Mouse (Mus musculus): ENCODE measurements at regions not wholly inside any gene's neighbourhood (a gene's known extent, or its start where the extent isn't known, plus 50 kb on each side); places are given as distances from the start of the nearest gene placed in this dataset.

DNA sequence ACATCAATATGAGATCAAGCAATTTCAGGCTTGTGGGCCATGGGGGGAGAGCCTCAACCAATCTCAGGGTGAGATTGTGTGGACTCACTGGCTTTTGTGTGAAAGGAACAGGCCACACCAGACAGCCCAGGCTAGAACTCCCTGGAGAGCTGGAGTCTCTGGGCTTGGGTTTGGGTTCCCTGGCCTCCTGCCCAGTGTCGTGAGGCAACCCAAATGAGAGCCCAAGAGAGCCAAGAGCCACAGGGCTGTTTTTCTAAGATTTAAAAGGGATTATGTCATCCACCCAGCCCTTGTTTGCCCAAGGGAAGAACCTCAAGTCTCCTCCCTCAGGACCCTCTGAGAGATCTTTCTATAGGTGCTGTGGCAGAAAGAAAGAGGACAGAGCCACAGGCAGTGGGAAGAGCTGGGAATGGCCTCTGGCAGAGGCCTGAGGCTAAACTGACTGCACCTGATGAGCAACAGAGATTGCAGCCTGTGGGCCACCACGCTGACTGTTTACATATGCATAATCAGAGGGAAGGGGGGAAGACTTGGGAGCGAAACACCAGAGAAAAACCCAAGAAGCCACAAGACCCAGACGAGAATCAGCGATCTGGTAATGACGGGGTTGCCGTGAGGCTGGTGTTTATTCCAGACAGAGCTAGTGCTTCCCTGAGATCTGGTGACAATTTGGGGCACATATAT lies 92.1 kb downstream of the Bcl2l11 start:
- DNase-seq (ENCODE audit: low spot score) = no peak

DNA sequence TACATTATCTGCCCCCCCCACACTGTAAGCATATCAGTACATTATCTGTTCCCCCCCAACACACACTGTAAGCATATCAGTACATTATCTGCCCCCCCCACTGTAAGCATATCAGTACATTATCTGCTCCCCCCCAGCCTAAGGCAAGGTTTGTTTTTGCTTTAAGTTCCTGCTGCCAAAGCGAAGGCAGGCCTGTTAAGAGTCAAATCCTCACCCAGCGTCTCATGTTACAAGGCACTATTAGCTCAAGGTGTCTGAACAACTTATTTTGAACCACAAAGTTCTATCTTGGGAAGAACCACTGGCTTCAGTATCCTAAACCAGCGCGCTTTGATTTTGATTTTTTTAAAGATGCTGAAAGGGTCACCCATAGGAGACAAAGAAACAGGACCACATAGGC lies 93.1 kb downstream of the Bcl2l11 start:
- no peak for DNase-seq (ENCODE audit: low spot score)

DNA sequence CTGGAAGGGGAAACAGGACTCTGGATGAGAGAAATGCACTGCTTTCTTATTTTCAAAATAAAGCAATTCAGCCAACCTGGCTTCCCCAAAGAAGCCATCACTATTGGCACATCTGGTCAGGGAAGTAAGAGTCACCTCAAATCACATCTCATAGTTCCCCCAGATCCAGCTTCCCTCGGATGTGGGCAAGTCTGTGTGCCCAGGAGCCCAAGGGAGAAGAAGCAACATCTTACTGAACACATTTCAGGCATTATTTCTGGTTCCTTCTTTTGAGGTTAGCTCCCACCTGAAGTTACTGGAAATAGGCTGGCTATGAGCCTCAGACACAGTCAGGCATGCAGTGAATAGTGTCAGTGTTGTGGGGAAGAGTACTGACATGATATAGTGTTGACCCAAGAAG lies 95.2 kb downstream of the Bcl2l11 start:
- no peak for DNase-seq (ENCODE audit: low spot score)

DNA sequence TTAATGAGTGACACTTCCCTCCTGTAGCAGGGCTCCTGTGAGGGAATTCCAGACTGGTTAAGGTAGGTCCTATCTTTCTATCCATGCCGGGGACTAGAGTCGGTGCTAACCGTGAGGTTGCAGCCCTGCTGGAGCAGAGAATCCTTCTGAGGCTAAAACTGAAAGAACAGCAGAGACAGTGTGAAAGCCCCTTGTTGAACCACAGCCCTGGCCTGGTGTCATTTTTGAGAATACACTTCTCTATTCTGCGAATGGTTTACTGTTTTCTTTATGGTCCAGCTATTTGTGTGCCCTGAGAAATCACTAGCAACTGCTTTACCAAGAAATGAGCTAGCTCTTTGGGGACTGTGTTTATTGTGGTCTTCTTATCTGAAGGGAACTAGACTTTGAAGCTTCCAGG lies 95.8 kb downstream of the Bcl2l11 start:
- DNase-seq (ENCODE audit: low spot score) = no peak

DNA sequence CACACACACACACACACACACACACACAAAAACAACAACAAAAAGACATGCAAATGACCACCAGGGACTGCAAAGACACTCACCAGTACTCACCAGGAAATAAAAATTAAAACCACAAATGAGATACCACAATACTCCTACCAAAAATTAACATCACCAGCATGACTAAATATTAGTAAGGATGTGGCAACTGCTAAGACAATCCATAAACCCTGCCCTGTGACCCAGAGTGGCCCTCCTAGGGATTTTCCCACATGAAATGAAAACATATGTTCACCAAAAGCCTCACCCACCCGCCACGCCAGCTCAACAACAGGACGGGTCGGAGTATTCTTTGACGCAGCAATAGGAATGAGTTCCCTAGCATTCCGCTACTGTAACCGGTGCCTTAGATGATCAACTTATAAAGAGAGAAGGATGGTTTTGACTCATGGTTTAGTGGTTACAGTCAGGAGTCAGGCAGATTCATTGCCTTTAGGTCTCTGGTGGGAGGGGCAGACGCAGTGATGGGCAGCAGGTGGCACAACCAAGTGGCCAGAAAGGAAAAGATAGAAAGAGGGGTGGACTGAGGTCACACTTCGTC lies 100.7 kb downstream of the Bcl2l11 start:
- DNase-seq (ENCODE audit: low spot score) = no peak

DNA sequence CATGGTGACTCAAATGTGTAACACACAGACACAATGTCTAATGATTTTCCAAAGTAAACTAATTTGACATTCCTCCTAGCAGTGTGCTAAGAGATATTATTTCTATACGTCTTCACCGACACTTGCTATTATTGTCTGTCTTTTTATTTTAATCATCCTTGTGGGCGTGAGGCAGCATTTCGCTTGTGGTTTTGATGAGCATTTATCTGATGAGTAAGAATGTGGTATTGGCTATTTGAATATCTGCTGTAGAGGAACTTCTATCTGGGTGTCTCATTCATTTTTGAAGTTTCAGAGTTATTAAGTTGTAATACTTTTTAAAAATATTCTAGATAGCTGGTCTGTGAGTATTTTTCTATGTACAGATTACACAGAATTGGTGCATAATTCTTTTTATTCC lies 103.9 kb downstream of the Bcl2l11 start:
- no peak for DNase-seq (ENCODE audit: low spot score)

DNA sequence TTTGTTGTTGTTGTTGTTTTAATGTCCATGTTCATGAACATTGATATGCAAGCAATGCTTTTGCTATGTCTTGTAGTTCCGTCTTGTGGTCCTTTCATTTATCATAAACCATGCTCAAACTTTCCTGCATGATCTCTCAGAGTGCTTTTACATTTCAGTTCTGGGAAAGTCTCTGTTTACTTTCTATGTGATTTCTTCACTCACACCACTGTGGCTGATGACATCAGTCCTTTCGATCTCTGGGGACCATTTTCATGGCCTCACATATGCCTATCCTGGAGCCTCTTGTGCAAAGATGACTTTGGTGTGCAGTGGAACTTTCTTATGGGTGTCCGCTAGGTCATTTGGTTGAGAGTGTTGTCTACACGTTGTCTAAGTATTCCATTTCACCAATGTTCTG lies 105.1 kb downstream of the Bcl2l11 start:
- DNase-seq (ENCODE audit: low spot score) = no peak

DNA sequence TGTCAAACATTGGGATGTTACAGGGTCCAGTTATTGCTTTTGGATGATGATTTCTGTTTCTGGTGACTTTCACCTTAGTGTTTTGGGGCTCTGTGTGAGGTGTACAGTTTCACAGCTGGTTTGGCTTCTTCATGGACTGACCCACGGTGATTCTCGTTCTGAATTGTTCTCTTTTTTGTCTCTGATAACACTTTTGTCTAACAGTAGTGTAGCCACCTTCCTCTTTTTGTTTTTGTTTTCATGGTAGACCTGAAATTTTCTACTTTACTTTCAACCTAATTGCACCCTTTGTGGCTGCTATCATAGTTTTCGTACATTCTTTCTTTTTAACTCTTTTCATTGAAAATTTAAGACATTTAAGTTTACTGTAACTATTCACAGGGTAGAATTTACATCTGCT lies 105.5 kb downstream of the Bcl2l11 start:
- no peak for DNase-seq (ENCODE audit: low spot score)

DNA sequence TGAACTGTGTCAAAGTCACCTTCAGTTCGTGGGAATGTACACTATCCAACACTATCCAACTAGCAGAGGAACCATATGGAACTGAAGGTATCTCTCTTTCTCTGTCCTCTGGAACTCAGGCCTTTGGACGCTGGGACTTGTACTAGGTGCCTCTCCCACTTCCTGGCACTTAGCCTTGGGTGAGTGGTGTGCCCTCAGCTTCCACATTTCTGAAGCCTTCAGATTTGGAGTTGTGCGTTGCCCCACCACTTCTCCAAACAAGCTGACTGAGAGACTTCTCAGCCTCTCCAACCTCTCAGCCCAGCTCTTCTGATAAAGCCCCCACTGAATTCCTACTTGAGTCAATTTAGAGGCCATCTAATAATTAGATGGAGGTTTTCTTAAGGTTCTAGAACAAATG lies 106.2 kb downstream of the Bcl2l11 start:
- no peak for DNase-seq (ENCODE audit: low spot score)

DNA sequence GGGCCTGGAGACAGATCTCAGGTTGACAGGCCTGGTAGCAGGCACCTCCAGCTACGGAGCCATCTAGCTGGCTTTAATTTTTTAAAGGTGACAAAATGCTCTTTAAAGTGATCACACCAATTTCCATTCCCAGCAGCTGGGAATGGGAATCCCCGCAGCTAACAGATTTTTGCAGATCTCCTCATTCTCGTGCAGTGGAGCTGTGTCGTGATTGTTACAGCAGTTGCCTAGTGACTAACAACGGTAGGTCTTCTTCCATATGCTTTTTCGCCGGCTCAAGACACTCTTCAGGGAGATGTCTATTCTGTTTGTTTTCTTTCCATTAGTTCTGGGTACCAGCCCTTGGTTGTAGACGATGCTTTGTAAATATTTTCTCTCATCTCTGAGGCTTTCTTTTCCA lies 109.3 kb downstream of the Bcl2l11 start:
- no peak for DNase-seq (ENCODE audit: low spot score)

DNA sequence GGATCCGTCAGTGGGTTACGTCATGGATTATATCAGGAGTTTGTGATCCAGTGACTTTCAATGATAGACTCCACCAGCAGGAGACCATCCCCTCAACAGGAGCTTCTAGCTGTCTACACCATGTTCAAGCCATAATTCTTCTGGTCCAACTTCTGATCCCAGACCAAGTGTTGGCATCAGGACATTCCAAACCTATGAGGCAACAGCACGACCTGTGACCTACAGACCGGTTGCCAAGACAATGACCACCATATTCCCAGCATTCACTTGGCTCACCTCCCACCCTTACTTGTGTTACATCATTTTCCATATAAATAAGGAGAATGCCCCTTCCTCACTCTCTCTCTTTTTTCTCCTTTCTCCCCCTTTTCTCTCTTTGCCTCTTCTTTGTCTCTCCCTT lies 113.6 kb downstream of the Bcl2l11 start:
- DNase-seq (ENCODE audit: low spot score) = no peak

DNA sequence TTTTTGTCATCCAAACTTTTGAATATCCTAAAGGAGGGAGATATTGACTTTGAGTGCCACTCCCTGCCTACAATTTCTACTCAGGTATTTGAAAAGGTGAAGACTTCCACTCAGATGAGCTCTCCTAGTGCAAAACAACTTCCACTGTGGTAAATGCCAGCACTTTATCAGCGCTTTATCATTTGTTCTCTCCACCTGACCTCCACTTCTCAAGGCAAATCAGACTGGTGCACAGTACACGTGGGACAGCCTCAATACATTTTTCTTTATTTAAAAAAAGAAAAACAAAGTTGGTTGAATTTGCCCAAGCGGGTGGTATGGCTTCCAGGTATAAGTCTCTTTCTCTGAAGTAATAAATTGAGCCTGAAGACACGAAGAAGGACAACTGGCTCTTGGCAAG lies 114.2 kb downstream of the Bcl2l11 start:
- DNase-seq (ENCODE audit: low spot score) = no peak

DNA sequence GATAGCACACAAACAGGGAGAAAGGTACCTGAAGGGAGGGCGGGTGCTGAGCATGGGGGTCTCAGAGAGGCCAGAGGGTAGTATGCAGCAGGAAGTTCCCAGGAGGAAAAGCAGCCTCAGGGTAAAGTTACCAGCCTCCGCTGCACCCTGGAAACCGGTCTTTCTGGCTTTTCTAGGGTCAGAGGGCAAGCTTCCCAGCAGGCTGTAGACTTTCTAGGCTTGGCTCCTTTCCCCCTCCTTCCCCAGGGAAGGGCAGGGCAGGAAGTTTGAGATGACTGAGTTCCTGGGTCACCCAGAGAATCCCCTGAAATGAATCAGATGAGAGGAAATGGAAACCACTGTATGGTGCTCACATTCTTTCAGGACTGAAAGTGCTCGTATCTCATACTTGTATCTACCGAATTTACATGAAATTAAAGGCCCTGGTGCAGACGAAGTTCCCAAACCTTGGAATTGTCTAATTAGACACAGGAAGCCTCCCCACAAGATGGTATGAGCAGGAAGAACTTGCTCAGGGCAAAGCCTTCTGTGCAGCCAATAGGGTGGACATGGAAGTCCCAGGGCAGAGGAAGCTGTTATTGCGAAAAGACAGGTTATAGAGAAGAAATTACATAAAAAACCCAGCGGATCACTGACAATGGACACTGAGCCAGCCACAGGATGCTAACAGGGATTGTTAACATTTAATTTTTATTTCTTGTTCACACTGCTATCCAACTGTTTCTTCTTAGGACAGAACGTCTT lies 114.9 kb downstream of the Bcl2l11 start:
- DNase-seq (ENCODE audit: low spot score) = peak; percentile 28

DNA sequence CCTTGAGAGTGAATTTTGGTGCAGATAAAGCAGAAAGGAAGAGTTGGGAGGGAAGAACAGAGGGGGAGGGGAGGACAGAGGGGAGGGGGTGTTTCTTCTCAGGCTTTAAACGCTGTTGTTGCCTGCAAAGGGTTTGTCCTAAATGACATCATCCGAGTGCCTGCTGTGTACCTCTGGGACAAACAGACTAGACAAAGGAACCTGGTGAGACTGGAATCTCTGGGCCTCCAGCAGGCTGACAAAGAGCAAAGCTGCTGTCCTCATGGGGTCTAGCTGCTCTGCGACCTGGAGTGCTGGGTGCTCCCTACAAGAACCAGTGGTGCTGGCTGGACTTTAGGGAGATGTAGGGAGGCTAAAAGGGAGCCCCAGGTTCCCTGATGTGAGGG lies 115.4 kb downstream of the Bcl2l11 start:
- DNase-seq (ENCODE audit: low spot score) = no peak

DNA sequence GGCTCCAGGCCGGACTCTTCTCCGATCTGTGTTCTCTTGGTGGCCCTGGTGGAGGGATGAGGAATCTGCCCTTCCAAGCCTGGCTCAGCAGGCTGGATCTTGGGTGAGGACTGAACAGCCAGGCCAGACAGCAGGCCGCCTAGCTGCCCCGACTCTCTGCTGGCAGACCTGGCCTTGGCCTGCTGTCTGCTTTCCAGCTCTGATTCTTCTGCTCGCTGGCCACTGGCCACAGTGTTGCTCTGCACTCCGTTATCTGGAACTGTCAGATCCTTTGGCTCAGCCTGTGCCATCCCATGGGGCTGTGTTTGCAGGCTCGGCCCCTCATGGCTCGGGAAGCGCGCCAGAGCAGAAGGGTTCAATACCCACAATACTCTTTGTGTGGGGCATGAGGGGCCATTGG lies 119.7 kb downstream of the Bcl2l11 start:
- no peak for DNase-seq (ENCODE audit: low spot score)

DNA sequence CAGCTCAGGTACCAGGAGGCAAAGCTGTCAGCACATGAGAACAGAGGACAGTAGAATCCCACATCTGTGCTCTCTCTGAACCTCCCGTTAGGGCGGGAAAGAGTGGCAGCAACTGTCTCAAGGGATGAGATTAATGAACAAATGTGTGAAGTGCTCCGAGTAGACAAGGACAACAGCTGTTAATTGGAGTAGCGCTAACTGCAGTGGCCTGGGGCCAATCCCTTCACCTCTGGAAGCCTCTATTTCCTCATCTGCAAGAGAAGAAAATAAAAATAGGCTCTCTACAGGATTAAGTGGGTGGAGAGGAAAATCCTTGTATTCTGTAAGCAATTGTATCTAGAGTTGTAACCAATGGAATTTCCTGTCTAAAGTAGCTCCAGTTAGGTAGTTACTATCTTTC lies 122.1 kb downstream of the Bcl2l11 start:
- DNase-seq (ENCODE audit: low spot score) = no peak

DNA sequence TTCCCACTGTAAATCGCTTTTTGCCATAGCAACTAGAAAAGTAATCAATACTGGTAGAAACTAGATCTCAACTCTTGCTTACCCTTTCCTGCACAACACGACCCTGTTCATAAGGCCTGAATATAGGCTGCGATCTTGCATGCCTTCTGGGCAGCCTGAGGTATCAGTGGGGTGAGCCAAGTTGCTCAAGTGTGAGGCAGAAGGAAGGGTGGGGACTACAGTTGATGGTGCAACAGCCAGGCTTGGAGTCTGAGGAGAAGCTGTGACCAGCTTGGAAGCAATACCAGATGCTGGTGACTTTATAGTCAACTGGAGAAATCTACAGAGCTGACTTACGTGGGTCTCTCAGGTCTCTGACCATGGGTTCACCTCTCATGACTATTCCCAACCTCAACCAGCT lies 123.3 kb downstream of the Bcl2l11 start:
- DNase-seq (ENCODE audit: low spot score) = no peak

DNA sequence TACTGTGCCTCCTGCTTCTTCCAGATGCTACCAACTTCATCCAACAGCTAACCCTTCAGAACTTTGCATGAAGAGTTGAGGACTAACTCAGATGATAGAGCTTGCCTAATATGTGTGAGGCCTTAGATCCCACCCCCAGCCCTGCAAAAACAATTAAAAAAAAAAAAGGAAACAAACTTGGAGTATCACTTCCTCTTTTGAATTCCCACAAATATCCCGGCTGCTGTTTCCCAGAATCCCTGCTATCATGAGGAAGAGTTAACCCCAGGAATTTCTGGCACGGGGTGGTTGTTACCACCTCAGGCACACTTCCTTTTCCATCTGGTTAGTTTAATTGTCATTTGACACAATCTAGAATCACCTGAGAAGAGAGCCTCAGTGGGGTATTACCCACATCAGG lies 123.8 kb downstream of the Bcl2l11 start:
- DNase-seq (ENCODE audit: low spot score) = no peak

DNA sequence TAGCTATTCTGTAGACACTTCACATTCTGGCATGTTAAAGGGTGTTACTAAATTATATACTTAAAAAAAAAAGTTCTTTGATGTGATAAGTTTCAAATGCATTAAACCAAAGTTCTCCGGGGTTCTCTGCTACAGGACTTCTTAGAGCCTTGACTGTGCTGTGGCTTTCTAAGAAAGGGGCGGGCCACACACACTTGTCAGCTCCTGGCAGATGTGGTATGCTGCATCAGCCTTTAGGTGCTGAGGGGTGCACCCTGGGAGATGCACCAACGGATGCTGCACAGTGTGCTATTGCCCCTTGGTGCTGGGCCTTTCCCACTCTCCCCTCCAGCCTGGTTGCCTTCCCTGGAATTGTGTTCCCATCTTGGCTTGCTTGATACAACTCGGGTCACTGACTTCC lies 125.0 kb downstream of the Bcl2l11 start:
- no peak for DNase-seq (ENCODE audit: low spot score)

DNA sequence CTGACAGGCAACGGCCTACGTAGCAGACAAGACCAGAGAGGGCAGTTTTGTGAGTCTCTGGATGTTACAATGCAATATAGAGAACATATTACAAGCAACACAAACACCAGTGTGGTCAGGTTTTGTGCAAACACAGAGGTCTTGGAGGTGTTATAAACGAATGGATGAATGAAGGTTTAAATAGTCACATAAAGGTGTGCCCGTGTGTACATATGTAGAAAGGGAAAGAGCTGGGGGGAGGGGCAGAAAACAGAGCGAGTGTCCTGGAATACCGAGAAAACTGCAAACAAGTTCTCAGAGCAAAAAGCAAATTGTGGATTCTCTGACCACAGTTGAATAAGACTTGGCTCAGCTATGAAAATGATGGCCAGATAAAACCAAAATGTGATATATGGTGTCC lies 130.8 kb downstream of the Bcl2l11 start:
- no peak for DNase-seq (ENCODE audit: low spot score)

DNA sequence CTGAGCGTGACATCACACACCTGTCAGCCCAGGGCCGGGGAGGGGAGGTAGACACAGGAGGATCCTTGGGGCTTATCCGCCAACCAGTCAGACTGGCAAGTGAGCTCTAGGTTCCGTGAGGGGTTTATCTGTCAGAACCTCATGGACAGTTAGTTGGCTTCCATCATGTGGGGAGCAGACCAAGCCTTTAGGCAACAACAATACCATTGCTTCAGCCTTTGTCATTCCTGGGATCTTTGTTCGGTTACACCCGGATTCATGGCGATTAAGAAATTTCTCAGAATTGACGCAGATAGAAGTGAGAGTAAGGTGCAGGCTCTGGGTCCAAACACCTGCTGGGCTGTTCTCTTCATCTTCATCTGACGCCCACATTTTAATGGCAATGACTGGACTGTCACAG lies 131.4 kb downstream of the Bcl2l11 start:
- no peak for DNase-seq (ENCODE audit: low spot score)

DNA sequence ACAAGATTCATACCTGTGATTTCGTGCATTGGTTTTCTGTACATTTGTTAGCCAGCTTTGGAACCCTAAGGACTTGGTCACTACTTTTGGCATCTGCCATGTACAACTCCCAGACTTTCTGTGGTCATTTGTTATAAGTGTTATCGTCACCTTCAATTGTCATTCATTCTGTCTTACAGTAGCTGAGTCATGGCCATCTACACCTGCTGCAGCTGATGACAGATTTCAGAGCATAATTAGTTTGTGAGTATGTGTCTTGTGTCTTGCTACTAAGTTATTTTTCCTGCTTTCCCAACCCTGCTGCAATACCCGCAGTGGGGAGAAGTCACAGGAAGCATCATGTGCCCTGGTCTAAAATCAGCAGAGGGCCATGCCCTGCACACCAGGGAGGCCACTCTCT lies 138.0 kb downstream of the Bcl2l11 start:
- no peak for DNase-seq (ENCODE audit: low spot score)

All from urinary bladder, postnatal 10 days (tissue).